Mouse (Mus musculus) brain, embryonic 14.5 days (tissue): ENCODE results near the gene Elovl2.

Experiments
- CTCF ChIP-seq: fragments of 200-500 bp; IDR thresholded peaks from 2 replicates; pipeline ENCODE4 v1.5.1; 2012; ENCODE audit warnings: inconsistent platforms, mild to moderate bottlenecking, moderate library complexity, borderline replicate concordance; ENCODE audit not compliant: insufficient read depth, insufficient read length; ENCODE audit errors: extremely low read depth
- POLR2A ChIP-seq: fragments of 200-500 bp; IDR thresholded peaks from 2 replicates; pipeline ENCODE4 v1.6.1; 2012; ENCODE audit warnings: mild to moderate bottlenecking, inconsistent platforms, borderline replicate concordance; ENCODE audit not compliant: poor library complexity, insufficient read depth, insufficient read length, severe bottlenecking; ENCODE audit errors: extremely low read depth

GRCm38 (mm10) chr13:41256962-41257361 lies 36.8 kb upstream of the Elovl2 start:
- no peak for TF ChIP-seq CTCF
- no peak for TF ChIP-seq POLR2A
